Mouse (Mus musculus) lung, postnatal 25 days (tissue): Measurements from ENCODE around the gene Slc22a21.
"Not testable (repeated sequence)": the region's sequence is repeated elsewhere in the genome, so short reads cannot be mapped to it uniquely, and the experiment has no call there.

Experiments
- DNase-seq: peaks from one replicate; pipeline ENCODE4 v3.0.0; 2022; ENCODE audit warnings: low spot score

The Slc22a21 gene

DNA sequence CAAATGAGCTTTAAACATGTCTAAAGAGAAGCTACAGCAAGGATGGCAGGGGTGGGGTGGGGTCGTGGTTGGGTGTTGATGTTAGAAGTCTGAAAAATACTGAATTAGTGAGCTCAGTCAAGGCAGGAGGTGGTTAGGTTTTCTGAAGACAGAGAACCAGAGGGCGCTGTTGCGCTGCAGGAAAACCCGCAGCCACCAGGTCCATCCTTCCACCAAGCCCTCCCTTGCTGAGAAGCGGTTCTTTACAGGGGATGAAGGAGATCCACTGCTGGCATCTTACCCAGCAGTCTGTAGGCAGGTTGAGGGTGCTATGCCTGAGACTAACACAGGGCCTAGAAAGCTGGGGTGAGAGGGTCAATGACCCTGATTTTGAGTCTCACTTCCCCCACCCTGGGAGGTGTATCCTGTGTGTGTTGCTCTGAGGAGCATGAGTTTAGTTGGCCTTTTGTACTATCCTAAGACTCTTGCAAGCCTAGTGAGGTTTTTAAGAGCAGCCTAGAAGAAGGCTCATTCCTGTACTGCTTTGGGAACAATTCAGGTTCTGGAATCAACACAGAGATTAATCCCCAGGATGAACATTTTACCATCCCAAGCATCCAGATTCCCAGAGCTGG is 22.1 kb upstream of the Slc22a21 start:
- peak; percentile 44 for DNase-seq

DNA sequence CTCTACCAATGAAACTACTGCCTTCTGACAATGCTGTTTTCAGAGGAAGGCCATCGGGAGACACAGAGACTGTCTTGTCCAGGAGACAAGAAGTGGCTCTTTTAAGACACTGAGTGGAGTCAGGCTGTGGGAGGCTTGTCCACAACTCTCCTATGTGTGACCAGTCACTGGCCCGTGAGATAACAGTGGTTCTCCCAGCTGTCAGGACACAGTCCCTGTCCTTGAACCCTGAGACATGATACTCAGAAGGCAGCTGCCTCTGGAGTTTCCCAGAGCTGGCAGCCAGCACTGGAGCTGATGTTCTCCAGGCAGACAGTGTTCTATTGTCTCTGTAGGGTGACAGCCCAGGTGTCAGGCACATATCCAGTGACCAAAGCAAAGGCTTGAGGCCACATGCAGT is 17.5 kb upstream of the Slc22a21 start:
- no peak for DNase-seq

DNA sequence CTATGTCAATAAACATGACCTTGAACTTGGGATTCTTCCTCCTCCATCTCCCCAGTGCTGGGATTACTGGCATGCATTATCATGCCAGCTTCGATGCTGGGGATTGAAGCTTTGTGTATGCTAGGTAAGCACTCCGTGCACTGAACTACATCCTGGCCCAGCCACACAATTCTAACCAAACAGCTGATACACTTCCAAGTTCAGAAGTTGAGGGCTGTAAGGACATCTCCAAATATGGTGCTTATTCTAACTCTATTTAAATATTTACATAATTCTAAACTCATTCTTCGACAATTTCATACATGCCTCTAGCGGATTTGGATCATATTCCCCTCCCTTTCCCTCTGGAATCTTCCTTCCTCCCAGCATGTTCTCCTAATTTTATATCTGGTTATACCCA is 12.1 kb upstream of the Slc22a21 start:
- no peak for DNase-seq

DNA sequence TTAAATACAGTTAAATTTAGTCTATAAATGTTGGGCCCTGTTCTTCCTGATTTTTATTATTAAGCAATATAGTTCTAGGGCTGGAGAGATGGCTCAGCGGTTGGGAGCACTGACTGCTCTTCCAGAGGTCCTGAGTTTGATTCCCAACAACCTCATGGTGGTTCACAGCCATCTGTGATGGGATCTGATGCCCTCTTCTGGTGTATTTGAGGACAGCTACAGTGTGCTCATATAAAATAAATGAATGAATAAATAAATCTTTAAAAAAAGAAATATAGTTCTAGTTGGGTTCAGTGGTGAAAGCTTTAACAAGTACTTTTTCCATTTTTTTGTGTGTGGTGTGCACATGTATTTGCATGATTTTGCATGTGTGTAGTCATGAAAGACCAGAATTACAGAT is 9.1 kb upstream of the Slc22a21 start:
- DNase-seq, result no peak

DNA sequence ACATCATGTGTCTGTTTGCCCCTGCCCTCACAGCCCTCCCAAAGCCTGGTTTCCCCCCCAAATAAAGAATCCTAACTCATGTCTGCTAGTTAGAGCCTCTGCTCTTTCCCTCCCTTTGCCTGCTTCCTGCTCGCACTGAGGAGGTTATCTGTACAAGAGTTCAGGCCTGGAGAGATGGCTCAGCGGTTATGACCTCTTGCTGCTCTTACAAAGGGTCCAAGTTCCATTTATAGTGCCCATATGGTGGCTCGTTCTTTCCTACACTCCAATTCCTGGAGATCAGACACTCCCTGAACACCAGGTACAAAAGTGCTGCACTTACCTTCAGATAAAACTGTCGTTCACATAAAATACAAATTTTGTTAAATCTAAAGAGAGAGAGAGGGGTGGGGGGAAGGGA is 7.9 kb upstream of the Slc22a21 start:
- DNase-seq, result no peak

DNA sequence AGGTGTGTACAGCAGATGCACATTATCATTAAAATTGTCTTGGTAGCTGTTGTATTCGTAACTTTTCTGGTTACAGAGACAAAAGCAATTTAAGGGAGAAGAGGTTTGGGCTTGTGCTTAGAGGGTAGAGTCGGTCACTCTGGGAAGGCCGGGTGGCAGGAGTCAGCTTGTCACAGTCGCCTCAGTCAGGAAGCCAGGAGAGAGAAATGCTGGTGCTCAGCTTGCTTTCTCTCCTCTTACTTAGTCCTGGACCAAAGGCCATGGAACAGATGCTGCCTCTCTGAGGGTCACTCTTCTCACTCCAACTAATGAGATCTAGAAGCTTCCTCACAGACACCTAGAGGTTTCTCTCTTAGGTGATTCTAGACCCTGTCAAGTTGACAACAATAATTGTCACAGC is 1.3 kb upstream of the Slc22a21 start:
- DNase-seq, result no peak

DNA sequence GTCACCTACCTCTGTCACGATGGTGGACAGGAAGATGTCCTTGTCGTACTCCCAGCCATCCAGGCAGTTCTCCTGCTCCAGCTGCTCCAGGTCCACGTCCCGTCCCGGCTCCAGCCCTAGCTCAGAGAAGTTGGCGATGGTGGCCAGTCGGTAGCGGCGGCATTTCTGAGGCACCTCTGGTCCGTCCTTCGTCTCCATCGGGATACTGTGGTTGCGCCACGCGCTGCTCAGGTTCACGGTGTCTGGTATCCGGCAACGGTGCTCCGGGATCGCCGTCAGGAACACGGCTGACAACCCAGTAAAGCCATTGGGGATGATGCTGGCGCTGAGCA is 710 bp downstream of the Slc22a21 start:
- peak; percentile 0 for DNase-seq

DNA sequence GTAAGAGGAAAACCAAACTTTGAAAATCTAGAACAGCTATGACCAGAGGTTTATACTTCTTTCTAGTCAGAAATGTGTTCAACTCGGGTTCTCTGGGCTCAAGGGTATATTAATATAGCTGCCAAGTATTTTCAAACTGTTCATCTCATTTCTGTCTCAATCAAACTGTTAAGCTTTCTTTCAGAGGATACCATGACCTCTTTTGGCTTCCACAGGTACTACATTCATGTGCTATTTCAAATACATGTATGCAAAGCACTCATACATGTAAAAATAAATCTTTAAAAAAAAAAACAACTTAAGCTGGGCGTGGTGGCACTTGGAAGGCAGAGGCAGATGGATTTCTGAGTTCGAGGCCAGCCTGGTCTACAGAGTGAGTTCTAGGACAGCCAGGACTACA is 2.5 kb downstream of the Slc22a21 start:
- DNase-seq, result no peak

DNA sequence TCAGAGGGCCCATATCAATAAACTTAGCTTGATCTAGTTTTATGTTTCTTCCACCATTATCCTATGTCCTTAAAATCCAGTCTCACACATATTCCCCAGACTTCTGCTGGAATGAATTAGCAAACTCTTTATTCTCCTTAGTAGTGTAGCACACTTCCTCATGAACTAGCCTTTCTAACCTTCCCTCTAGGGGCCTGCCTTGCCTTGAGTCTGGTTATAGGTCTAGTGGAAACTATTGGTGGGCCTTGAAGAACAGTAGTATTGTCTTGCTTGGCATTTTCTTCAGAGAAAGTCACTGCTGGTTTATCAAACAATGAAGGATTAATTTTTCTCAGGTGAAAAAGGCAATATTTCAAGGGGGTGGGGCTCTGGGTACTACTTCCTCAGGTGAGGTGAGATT is 4.6 kb downstream of the Slc22a21 start:
- no peak for DNase-seq

DNA sequence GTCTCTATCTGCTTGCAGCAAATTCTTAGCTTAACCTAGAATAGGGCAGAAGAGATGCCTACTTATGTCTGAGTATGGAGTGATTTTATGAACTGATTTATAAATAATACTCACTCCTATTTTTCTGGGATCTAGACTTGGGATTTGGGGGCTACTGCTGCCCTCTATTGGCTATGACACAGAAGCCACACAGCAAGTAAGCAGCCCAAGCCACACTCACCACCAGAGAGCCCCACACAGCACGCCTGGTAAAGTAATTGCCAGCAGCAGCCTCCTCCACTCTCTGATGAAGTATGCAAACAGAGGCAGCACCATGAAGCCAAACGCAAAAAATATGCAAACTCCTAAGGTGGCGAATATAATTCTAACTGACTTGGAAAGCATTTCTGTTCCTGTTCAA is 21.1 kb downstream of the Slc22a21 start:
- DNase-seq, result no peak

DNA sequence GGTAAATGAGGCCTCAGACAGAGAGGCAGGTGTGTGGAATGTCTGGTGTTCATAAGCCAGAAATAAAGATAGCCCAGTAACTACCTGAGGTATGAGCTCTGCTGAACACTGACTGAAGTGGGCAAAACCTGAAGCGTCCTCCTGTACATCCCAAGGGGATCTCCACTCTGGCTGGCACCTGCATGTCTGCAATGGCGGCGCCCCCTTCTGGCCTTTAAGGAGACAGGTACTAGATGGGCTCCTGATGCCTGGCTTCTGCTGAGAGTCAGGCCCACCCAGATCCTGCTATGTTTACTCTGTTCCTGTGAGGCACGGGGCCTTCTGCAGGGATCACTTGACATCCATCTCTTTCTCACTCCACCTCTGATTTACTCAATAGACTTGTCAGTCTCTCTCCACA is 22.0 kb downstream of the Slc22a21 start:
- peak; percentile 21 for DNase-seq

DNA sequence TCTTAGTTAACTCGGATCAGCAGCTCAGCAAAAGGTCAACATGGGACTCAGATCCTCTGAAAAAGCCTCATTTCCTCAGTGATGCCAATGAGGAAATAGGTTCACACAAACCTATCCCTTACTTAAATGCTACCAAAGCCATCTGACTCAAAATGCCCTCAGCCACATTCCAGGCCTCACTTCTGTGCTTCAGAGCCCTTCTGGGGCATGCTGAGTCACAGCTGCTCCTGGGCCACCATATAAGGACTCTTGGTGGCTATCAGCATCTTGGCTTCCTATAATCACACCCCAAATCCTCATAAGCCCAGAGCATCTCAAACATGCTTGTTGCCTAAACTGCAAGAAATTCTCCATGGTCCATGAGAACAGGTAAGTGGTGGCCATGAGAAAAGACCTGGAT is 23.5 kb downstream of the Slc22a21 start:
- DNase-seq, result no peak

DNA sequence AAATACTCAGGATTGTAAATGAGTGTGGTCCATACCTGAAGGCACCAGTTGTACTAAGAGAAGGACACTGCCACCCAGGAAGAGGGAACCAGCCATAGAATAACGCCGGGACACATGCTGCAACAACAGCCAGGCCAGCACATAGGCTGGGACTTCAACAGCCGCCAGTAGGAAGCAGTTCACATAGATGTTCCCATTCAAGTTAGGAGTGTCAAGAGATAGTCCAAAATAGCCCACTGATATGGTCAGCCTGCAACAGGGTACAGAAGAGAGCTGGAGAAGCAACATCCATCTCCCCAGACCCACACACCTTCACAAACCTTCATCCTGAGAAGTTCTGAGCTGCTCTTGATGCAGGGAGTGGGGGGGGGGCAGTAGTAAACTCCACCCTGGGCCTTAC is 25.5 kb downstream of the Slc22a21 start:
- no peak for DNase-seq

DNA sequence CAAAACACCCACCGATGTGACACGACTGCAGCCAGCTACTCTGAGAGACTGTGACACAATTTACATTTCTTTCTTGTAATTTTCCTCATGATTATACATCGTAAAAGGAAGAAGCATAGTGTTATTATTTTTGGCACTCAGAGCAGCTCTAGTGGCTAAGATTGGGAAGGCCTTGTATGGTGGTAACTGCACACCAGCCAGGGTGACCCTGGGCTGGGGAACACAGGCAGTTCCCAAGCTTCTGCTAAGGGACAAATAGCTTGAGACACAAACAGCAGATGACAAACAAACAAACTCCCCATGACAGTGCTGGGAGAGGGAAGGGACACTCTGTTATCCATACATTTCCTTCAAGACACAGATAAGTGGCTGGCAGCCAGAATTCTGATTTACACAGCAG is 30.0 kb downstream of the Slc22a21 start:
- not testable (repeated sequence) for DNase-seq

DNA sequence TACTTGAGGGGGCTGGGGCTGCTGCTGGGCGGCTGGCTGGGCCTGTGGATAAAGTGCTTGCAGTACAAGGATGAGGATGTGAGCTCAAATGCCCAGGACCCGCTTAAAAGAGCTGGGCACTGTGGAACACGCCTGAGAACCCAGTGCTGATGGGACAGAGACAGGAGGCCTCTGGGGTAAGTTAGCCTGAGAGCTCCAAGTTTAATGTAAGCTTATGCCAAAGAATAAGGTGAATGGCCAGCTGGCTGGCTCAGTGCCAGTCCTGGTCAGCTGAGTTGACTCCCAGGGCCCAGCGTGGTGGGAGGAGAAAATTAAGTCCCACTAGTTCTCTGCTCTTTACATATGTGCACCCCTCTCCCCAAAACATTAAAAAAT is 48.2 kb downstream of the Slc22a21 start:
- not testable (repeated sequence) for DNase-seq

DNA sequence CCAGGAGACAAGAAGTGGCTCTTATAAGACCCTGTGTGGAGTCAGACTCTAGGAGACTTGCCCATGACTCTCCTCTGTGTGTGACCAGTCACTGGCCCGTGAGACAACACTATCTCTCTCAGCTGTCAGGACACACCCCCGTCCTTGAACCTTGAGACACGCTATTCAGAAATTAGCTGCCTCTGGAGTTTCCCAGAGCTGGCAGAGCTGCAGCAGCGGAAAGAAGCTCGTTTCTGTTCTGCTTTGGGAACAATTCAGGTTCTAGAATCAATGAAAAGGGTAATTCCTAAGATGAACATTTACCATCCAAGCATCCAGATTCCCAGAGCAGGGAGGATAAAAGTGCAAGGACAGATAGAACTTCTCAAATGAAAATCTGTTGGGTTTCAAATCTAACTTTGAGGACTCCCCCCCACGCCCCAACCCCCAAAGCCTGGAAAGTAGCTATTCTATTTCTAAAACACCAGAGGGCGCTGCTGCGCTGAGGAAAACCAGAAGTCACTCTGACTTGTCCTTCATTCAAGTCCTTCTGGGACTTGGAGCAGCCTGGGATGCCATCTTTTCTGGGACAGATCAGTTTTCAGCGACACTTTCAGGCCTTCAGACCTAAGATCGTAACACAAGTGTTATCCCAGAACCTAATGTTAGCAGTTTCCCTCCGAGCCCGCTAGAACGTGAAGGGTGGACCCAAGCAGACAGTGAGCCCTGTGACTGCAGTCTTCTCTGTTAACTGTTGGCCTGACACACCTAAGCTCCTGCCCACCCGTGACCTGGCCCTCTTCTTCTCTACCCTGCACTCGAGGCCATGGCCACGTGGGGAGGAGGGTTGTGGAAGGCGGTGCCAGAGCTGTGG is 48.8 kb downstream of the Slc22a21 start:
- DNase-seq, result peak; percentile 56

DNA sequence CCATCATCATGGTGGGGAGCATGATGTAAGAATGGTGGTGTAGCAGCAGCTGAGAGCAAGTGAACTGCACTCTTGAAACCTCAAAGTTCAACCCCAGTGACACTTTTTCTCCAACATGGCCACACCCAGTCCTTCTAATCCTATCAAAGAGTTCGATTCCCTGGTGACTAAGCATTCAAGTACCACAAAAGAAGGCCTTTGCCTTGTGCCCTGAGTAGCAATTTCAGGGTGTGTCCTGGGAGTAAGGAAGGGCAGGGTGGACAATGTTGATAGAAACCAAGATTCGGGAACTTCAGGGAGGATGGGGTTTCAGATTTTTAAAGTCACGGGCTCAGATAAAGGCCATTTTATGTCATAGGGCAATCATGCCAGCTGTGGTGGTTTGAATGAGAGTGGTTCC is 50.4 kb downstream of the Slc22a21 start:
- no peak for DNase-seq

DNA sequence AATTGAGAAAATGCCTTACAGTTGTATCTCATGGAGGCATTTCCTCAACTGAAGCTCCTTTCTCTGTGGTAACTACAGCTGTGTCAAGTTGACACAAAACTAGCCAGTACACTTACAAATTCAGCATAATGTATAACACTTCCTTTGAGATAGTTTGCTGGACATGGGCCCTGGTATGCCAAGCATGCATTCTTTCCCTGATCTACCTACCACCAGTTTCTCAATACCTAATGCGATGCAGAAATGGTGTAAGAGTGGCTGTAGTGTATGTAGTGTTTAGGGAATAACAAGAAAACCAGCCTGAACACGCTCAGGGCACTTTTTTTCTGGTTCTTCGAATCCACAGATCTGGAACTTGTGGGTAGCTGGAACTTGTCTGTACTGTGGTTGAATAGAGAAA is 51.5 kb downstream of the Slc22a21 start:
- no peak for DNase-seq

DNA sequence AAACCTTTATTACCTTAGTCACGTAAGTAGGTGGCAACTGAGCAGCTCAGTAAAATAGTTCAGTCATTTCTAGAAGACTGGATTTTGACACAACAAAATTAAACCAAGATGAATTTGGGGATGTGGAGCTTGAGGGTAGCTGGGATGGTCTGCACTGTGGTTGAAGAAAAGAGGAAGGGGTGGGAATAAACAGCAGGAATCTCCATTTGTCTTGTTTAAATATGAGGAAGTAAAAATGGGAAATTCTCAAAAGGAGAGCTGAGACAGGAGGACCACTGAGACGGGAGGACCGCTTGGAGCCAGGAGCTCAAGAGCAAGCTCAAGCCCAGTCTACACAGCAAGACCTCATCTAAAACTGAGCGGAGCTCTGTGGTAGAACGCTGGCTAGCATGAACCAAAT is 53.8 kb downstream of the Slc22a21 start:
- DNase-seq, result no peak

DNA sequence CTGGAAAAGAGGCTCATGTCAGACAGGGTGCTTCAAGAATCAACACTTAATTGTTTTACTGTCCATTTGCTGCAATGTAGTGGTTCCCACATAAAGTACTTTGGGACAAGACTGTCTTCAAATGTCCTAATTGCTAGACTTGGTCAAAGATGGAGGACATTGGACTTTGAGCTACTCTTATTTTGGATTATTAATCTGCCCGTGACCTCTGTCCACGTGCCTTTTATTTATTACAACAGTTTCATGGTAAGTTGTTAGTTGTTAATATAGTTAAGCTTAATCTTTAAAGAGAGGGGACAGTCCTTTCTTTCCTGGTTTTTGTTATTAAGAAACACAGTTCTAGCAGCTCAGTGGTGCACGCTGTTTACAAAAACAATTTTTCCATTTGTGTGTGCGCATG is 61.3 kb downstream of the Slc22a21 start:
- no peak for DNase-seq

DNA sequence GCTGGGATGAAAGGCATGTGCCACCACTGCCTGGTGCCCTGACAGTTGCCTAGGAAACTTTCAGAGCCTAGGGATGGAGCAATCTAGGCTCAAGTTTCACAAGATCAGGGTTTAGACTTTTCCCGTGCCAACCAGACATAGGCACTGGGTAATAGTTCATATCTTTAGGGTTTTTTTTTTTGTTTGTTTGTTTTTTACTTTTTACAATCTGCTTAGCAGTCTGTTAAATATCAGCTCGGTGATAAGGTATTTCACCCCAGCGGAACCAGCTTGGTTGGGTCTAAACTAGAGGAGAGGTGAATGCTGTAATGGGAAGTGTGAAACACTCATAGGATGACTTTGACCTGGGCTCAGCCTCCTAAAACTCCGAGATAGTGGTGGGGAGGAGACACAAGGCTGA is 69.1 kb downstream of the Slc22a21 start:
- DNase-seq, result no peak

DNA sequence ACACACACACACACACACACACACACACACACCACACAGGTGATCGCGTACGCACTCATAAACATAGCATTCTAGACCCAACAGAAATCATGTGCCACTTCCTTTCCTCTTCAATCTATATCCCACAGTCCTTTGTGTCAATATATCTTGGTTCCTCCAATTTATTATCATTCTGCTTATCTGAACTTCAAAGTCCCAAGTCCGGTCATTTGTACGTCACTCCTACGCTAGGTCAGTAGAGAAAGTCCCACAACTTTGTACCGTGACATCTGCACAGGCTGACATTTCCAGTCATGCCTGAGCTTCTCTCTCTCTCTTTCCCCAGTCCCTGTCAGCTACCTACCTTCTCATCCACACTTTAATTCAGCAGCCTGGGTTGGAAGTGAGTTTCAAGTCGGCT is 71.4 kb downstream of the Slc22a21 start:
- no peak for DNase-seq

DNA sequence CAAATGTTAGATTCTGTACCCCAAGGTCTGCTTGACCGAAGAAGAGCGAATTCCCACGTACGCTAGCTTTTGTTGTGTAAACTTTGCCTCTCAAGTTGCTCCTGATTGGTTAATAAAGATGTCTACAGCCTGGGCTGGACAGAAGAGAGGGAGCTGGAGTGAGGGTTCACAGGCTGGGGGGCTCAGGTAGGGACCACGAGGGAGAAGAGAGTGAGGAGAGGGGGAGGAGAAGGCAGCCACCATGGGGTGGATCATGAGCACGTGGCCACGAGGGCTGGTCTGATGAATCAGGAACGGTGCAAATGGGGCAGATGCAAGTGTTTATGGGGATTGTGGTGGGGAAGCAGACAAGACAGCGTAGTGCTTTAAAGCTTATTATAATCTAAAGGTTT is 75.6 kb downstream of the Slc22a21 start:
- no peak for DNase-seq
